Mouse (Mus musculus) ES-Bruce4 (cell line): Measurements from ENCODE around the gene Ccdc85c. TPM values are rescaled to one million over a fixed set of nuclear protein-coding genes. Genes with fewer than 3 reads are reported as not detected.

Source experiments
- H3K27ac ChIP-seq: 2 replicates; pipeline ENCODE4 v1.5.1; 2012; ENCODE audit warnings: low read length, inconsistent platforms; ENCODE audit not compliant: insufficient read depth
- H3K27me3 ChIP-seq: 2 replicates; pipeline ENCODE4 v1.6.1; 2012; ENCODE audit warnings: mild to moderate bottlenecking, low read length, inconsistent platforms; ENCODE audit not compliant: control insufficient read depth, poor library complexity, insufficient read depth, severe bottlenecking
- H3K36me3 ChIP-seq: 2 replicates; pipeline ENCODE4 v1.6.1; 2012; ENCODE audit warnings: inconsistent platforms, mild to moderate bottlenecking, low read length, moderate library complexity; ENCODE audit not compliant: control insufficient read depth, poor library complexity, insufficient read depth, severe bottlenecking
- H3K4me1 ChIP-seq: one replicate; pipeline ENCODE4 v1.8.1; 2011; ENCODE audit warnings: low read length; ENCODE audit not compliant: control insufficient read depth, insufficient read depth
- H3K4me3 ChIP-seq: 2 replicates; pipeline ENCODE4 v1.5.1; 2011; ENCODE audit warnings: low read depth, mild to moderate bottlenecking, low read length
- H3K9ac ChIP-seq: 2 replicates; pipeline ENCODE4 v1.6.1; 2012; ENCODE audit warnings: low read depth, mild to moderate bottlenecking, inconsistent platforms; ENCODE audit not compliant: poor library complexity, severe bottlenecking
- H3K9me3 ChIP-seq: replicated peaks from 2 replicates; pipeline ENCODE4 v1.6.1; 2012; ENCODE audit warnings: mild to moderate bottlenecking, low read length, inconsistent platforms; ENCODE audit not compliant: control insufficient read depth, poor library complexity, insufficient read depth, severe bottlenecking
- CTCF ChIP-seq: IDR thresholded peaks from one replicate; pipeline ENCODE4 v1.8.1; 2011; ENCODE audit warnings: low read depth, low read length
- EP300 ChIP-seq: IDR thresholded peaks from 2 replicates; pipeline ENCODE4 v1.6.1; 2011; ENCODE audit warnings: low read depth, low read length; ENCODE audit not compliant: insufficient read depth
- POLR2A ChIP-seq: IDR thresholded peaks from one replicate; pipeline ENCODE4 v1.8.1; 2011; ENCODE audit warnings: low read length; ENCODE audit not compliant: insufficient read depth
- polyA plus RNA-seq: library from polyadenylated mRNA; stranded (reverse); fragments of >200 nt; gene quantifications from 2 replicates; pipeline ENCODE4 v1.2.4, GENCODE M21; 2011; ENCODE audit warnings: low read depth; ENCODE audit not compliant: missing spikeins, insufficient read depth, insufficient read length

Gene Ccdc85c
- polyA plus RNA-seq, 1 experiment, result 21.0 TPM

GRCm38 (mm10) chr12:108210623-108211022 lies 64.6 kb downstream of the Ccdc85c start:
- H3K27me3 ChIP-seq, result no peaks in the 10 kb centered on the region
- H3K9ac ChIP-seq, result no peak overlapping the region
- no peak overlapping the region for H3K27ac ChIP-seq
- no peaks in the 10 kb centered on the region for H3K4me1 ChIP-seq
- H3K36me3 ChIP-seq, result 0 out of 2 replicates have a peak, but pooled peaks cover 4% of the 10 kb centered on the region
- H3K4me3 ChIP-seq, result no peak overlapping the region
- H3K9me3 ChIP-seq, result no peaks in the 10 kb centered on the region
- no peak for TF ChIP-seq CTCF
- TF ChIP-seq POLR2A, result no peak
- TF ChIP-seq EP300, result no peak

DNA sequence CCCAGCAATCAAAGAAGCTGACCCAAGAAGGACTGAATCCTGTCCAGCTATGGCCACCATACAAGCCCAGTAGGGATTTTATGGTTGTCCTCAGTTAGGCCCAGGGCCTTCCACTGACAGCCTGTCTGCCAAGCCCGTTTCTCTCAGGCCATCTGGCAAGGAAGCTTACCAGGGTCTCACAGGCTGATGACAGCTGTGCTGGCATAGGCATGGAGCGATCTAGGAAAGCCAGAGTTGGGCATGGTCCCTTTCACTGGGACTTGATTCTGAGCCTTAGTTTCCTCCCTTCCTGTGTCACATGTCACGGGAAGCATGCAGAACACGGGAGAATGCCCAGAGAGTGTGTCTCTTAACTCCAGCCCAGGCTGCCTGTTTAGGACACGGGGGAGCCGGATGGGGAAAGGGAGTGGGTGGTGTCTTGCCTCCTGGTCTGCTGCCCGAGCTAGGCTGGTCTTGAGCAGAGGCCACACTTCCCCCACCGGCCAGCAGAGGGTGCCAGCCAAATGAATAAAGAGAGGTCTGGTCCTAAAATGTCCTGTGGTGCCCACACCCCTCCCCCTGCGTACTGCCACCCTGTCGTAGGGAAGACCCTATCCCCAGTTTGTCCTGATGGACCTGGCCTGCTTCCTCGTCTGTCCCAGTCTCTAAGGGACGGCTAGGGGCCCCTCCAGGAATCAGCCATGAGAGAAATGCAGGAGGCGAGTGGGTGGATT lies 66.3 kb downstream of the Ccdc85c start:
- TF ChIP-seq EP300, result no peak
- peak; percentile 80 for TF ChIP-seq CTCF
- TF ChIP-seq POLR2A, result no peak
- H3K27ac ChIP-seq, result no peak overlapping the region
- H3K9me3 ChIP-seq, result no peaks in the 10 kb centered on the region
- H3K9ac ChIP-seq, result no peak overlapping the region
- H3K4me3 ChIP-seq, result no peak overlapping the region
- 0 out of 2 replicates have a peak, but pooled peaks cover 4% of the 10 kb centered on the region for H3K36me3 ChIP-seq
- H3K27me3 ChIP-seq, result no peaks in the 10 kb centered on the region
- no peaks in the 10 kb centered on the region for H3K4me1 ChIP-seq

- peaks cover 8% of the 10 kb centered on the region; the same call in 1 of the 2 replicates for H3K36me3 ChIP-seq
- H3K27ac ChIP-seq, result no peak overlapping the region
- no peaks in the 10 kb centered on the region for H3K27me3 ChIP-seq
- no peaks in the 10 kb centered on the region for H3K4me1 ChIP-seq
- H3K9ac ChIP-seq, result no peak overlapping the region
- H3K9me3 ChIP-seq, result no peaks in the 10 kb centered on the region
- no peak overlapping the region for H3K4me3 ChIP-seq
- TF ChIP-seq EP300, result no peak
- TF ChIP-seq CTCF, result no peak
- TF ChIP-seq POLR2A, result no peak
Measured at GRCm38 (mm10) chr12:108208216-108208615, 67.0 kb downstream of the Ccdc85c start.

DNA sequence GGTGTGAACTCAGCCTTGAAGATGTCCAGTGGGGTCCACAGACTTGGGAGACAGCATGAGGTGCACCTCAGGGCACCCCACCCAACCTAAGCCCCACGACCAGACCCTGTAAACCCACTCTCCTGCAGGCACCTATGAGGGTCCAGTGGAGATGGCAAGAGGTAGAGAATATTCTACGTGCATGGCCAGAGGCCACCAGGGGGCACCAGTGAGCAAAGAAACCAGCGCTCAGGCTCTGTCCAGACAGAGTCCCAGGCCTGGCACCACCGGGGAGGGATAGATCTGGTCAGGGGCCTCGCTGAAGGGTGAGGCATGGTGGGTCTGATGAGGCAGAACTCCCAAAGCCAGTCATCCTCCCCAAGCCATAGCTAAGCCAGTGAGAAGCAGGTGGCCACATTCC lies 68.6 kb downstream of the Ccdc85c start:
- Histone ChIP-seq H3K27ac (no peak overlapping the region), H3K27me3 (no peaks in the 10 kb centered on the region), H3K4me3 (no peak overlapping the region), H3K9ac (no peak overlapping the region), H3K4me1 (no peaks in the 10 kb centered on the region), H3K36me3 (peaks cover 15% of the 10 kb centered on the region), H3K9me3 (no peaks in the 10 kb centered on the region)
- no peak for TF ChIP-seq EP300
- peak; percentile 87 for TF ChIP-seq CTCF

- TF ChIP-seq POLR2A, result no peak
- TF ChIP-seq EP300, result no peak
- TF ChIP-seq CTCF, result no peak
- Histone ChIP-seq H3K27ac (no peak overlapping the region), H3K9me3 (no peaks in the 10 kb centered on the region), H3K36me3 (peaks cover 26% of the 10 kb centered on the region), H3K4me3 (no peak overlapping the region), H3K27me3 (no peaks in the 10 kb centered on the region), H3K9ac (no peak overlapping the region), H3K4me1 (no peaks in the 10 kb centered on the region)
Measured at GRCm38 (mm10) chr12:108204978-108205377, 70.2 kb downstream of the Ccdc85c start.

- no peak for TF ChIP-seq POLR2A
- no peak for TF ChIP-seq EP300
- TF ChIP-seq CTCF, result no peak
- Histone ChIP-seq H3K27me3 (no peaks in the 10 kb centered on the region), H3K4me1 (no peaks in the 10 kb centered on the region), H3K4me3 (no peak overlapping the region), H3K27ac (no peak overlapping the region), H3K9me3 (no peaks in the 10 kb centered on the region), H3K9ac (no peak overlapping the region), H3K36me3 (peaks cover 30% of the 10 kb centered on the region)
Measured at GRCm38 (mm10) chr12:108203895-108204294, 71.3 kb downstream of the Ccdc85c start.
